Mouse (Mus musculus): ENCODE measurements around the gene Ipo11. TPM values are rescaled to one million over a fixed set of nuclear protein-coding genes. Genes with fewer than 3 reads are reported as not detected.

Gene Ipo11
- total RNA-seq (2023; ENCODE audit: inconsistent age): 25.0 to 32.7 TPM (median 29.4 TPM) in 4 replicates

GRCm38 (mm10) chr13:106936256-106937137, at the start of gene Ipo11:
Gene Ipo11, minus strand, starts transcription at chr13:106936958.

GRCm38 (mm10) chr13:106946594-106947540, 10.1 kb upstream of the Ipo11 start, which contains the start of gene Dimt1:
Gene Dimt1, plus strand, starts transcription at chr13:106947127.

Other genes with a start within 250 kb of the Ipo11 start
- 25.7 to 28.9 TPM (median 26.3 TPM) in 4 replicates for gene Dimt1, start 10.2 kb upstream of the Ipo11 start, total RNA-seq (2023; ENCODE audit: inconsistent age)
- gene Kif2a, start 85.2 kb upstream of the Ipo11 start, total RNA-seq (2023; ENCODE audit: inconsistent age): 46.2 to 56.1 TPM (median 50.8 TPM) in 4 replicates